Comparison of ENCODE assay signal across 8 mouse cellular contexts in genomic region chr3:54755145-54756041, GRCm38 (mm10). TPM values are rescaled to one million over a fixed set of nuclear protein-coding genes. Genes with fewer than 3 reads are reported as not detected.
A peak's percentile ranks its signal among the peaks of the same experiment; 100 is the strongest.
DNase-seq lines count a peak whose midpoint lies in the region; ATAC-seq and TF ChIP-seq lines count a peak whose summit lies in the region.

Gene Smad9 (plus strand): TSS chr3:54755582.

- H3K9me3 ChIP-seq in hindbrain, embryonic 15.5 days, result no peaks in the 10 kb centered on the region

- DNase-seq in adrenal gland, adult (ENCODE audit: inconsistent age in 2 of 2, low spot score in 1 of 2), result peak; percentile 91 to 96
- DNase-seq in cerebellum, postnatal 36 days, result peak; percentile 63 to 71
- DNase-seq in gastrocnemius, adult 2 months, result peak; percentile 76
- DNase-seq in left cerebral cortex, adult 2 months (ENCODE audit: extremely low spot score in 1 of 2, low spot score in 2 of 2), result peak; percentile 64 to 68
- DNase-seq in lung, postnatal 36 days, result peak; percentile 46
- DNase-seq in right cerebral cortex, postnatal 14 days, result peak; percentile 65
- DNase-seq in B cell, adult 2 months, result no peak

- peaks cover 11% of the 10 kb centered on the region for H3K36me3 ChIP-seq in hindbrain, embryonic 15.5 days

- WGBS in hindbrain, embryonic 15.5 days, result under 1% methylated on average over 55 of the region's 66 CpGs

- peak within 1 kb of the TSS; percentile 100 for H3K4me2 ChIP-seq in hindbrain, embryonic 15.5 days

- H3K9ac ChIP-seq in hindbrain, embryonic 15.5 days, result peak within 1 kb of the TSS; percentile 79

- peak within 1 kb of the TSS; percentile 78 for H3K4me3 ChIP-seq in gastrocnemius, adult 2 months
- H3K4me3 ChIP-seq in hindbrain, embryonic 15.5 days, result peak within 1 kb of the TSS; percentile 78
- H3K4me3 ChIP-seq in left cerebral cortex, adult 2 months, result peak within 1 kb of the TSS; percentile 74

- peak; percentile 80 for ATAC-seq in hindbrain, embryonic 15.5 days (ENCODE audit: low FRiP score, low read depth)

- intact Hi-C loops in gastrocnemius, adult 2 months (cut with DNase I), result no loop called here
- intact Hi-C loops in left cerebral cortex, adult 2 months (cut with DNase I), result loop anchor here (2.0 to 5.0 kb wide), 3 partner anchors 21 to 51 kb away; partner anchors contain the start of genes Alg5, Exosc8 and Rfxap

- H3K27me3 ChIP-seq in hindbrain, embryonic 15.5 days, result no peaks in the 10 kb centered on the region

- TF ChIP-seq CTCF in gastrocnemius, adult 2 months (IDR thresholded peaks at IDR 0.05), result no peak
- TF ChIP-seq CTCF in left cerebral cortex, adult 2 months (IDR thresholded peaks at IDR 0.05), result no peak; the same call in 1 of the 2 replicates

- peak within 1 kb of the TSS; percentile 50; the same call in 1 of the 2 replicates for H3K27ac ChIP-seq in gastrocnemius, adult 2 months
- H3K27ac ChIP-seq in hindbrain, embryonic 15.5 days (replicated peaks), result no peak within 1 kb of the TSS
- H3K27ac ChIP-seq in left cerebral cortex, adult 2 months, result peak within 1 kb of the TSS; percentile 82

- H3K4me1 ChIP-seq in hindbrain, embryonic 15.5 days (replicated peaks), result peaks cover 16% of the 10 kb centered on the region

RNA-seq across cellular contexts. Expression of gene Smad9, which starts in this region (rescaled TPM):
- under 1 TPM; 0.20 to 0.26 TPM for total RNA-seq in gastrocnemius, adult 2 months (2021)
- polyA plus RNA-seq in hindbrain, embryonic 15.5 days (2015; fragmentation: Nextera tagmentation; extraction: Ambion mirVana), result 0.85 and 0.91 TPM in 2 replicates
- total RNA-seq in left cerebral cortex, adult 2 months (2021), result 1 to 10 TPM; 7.8 to 9.4 TPM

Comparison
In these comparisons a context has a peak if more than half of its experiments do, and no peak if none do; other contexts are left out.
1. RNA of gene Smad9 (total RNA-seq): 7.8 to 9.4 TPM in left cerebral cortex, adult 2 months; 0.20 to 0.26 TPM in gastrocnemius, adult 2 months; every median in the first group is over 4 times any median in the second.
2. Peak in DNase-seq, H3K4me3 ChIP-seq and H3K27ac ChIP-seq in gastrocnemius, adult 2 months; RNA of the gene not detected or under 1 TPM.
3. Peak in ATAC-seq, H3K4me3 ChIP-seq, H3K9ac ChIP-seq and H3K4me2 ChIP-seq in hindbrain, embryonic 15.5 days; RNA of the gene not detected or under 1 TPM.
4. DNase-seq: peak in adrenal gland, adult (2 of 2), cerebellum, postnatal 36 days (2 of 2), left cerebral cortex, adult 2 months (2 of 2), lung, postnatal 36 days (single experiment) and right cerebral cortex, postnatal 14 days (single experiment); none in B cell, adult 2 months (0 of 2).
5. Peak in every context shown above with its lines, with median percentiles within 50 percentile points of each other: H3K4me3 ChIP-seq.